Mouse (Mus musculus): ENCODE measurements around the gene Pou2f3.

GRCm38 (mm10) chr9:43150075-43150474 lies 60.1 kb downstream of the Pou2f3 start:
- TF ChIP-seq POLR2A (IDR thresholded peaks at IDR 0.05; ENCODE audit: insufficient read length, low read depth) (no peak), REST (IDR thresholded peaks at IDR 0.05; ENCODE audit: insufficient read depth, insufficient read length) (no peak), E2F4 (IDR thresholded peaks at IDR 0.05; ENCODE audit: insufficient read depth) (no peak), USF1 (IDR thresholded peaks at IDR 0.05; ENCODE audit: low read depth) (no peak), TCF12 (IDR thresholded peaks at IDR 0.05; ENCODE audit: insufficient read depth, poor library complexity, severe bottlenecking) (no peak), MAX (IDR thresholded peaks at IDR 0.05; ENCODE audit: low read depth) (no peak), MYOD1 (IDR thresholded peaks at IDR 0.05; ENCODE audit: control insufficient read depth in 1 of 3, insufficient read length in 2 of 3, low read depth in 2 of 3) (no peak), TCF3 (IDR thresholded peaks at IDR 0.05; ENCODE audit: insufficient read length, low read depth) (no peak), POLR2AphosphoS2 (IDR thresholded peaks at IDR 0.05; ENCODE audit: insufficient read length, low read depth) (no peak)

Data from myocyte (in vitro differentiated cells).